Mouse (Mus musculus) G1E (cell line): Measurements from ENCODE around the gene Dkk3. TPM values are rescaled to one million over a fixed set of nuclear protein-coding genes. Genes with fewer than 3 reads are reported as not detected.

Experiments
- ATAC-seq: 2 replicates; pipeline ENCODE4 v1.8.0; 2016; ENCODE audit warnings: mild to moderate bottlenecking; ENCODE audit not compliant: insufficient number of reproducible peaks, poor library complexity, low FRiP score, severe bottlenecking; ENCODE audit errors: extremely low read depth
- DNase-seq: peaks from one replicate; pipeline ENCODE4 v3.0.0; 2012; ENCODE audit warnings: low spot score
- H3K27me3 ChIP-seq: 2 replicates; pipeline ENCODE4 v1.6.1; 2012; ENCODE audit warnings: mild to moderate bottlenecking, low read length, inconsistent platforms; ENCODE audit not compliant: insufficient read depth
- H3K36me3 ChIP-seq: replicated peaks from 2 replicates; pipeline ENCODE3; 2012; ENCODE audit warnings: mild to moderate bottlenecking, inconsistent platforms
- H3K4me1 ChIP-seq: 2 replicates; pipeline ENCODE4 v1.6.1; 2012; ENCODE audit warnings: low read depth, low read length, inconsistent platforms, mixed read lengths; ENCODE audit not compliant: insufficient read depth
- H3K4me3 ChIP-seq: 2 replicates; pipeline ENCODE4 v1.5.1; 2012; ENCODE audit warnings: low read depth, mild to moderate bottlenecking, inconsistent platforms, low read length, moderate library complexity, mixed read lengths
- H3K9me3 ChIP-seq: replicated peaks from 2 replicates; pipeline ENCODE4 v1.6.1; 2012; ENCODE audit warnings: inconsistent platforms
- CTCF ChIP-seq: IDR thresholded peaks from 2 replicates; pipeline ENCODE4 v1.5.1; 2012; ENCODE audit warnings: low read depth, low read length, inconsistent platforms, mixed read lengths
- GATA1 ChIP-seq: IDR thresholded peaks from 2 replicates; pipeline ENCODE4 v1.6.1; 2012; ENCODE audit warnings: borderline replicate concordance, low read length, inconsistent platforms, mixed read lengths
- GATA2 ChIP-seq: IDR thresholded peaks from 2 replicates; pipeline ENCODE4 v1.6.1; 2012; ENCODE audit warnings: low read depth, low read length, inconsistent platforms, borderline replicate concordance
- POLR2AphosphoS5 ChIP-seq: IDR thresholded peaks from 2 replicates; pipeline ENCODE4 v1.6.1; 2012; ENCODE audit warnings: low read depth, low read length, inconsistent platforms; ENCODE audit not compliant: insufficient replicate concordance
- TAL1 ChIP-seq: conservative IDR thresholded peaks from 2 replicates; pipeline ENCODE4 v1.6.1; 2012; ENCODE audit warnings: low read depth, low read length, inconsistent platforms, mixed read lengths
- polyA plus RNA-seq: library from polyadenylated mRNA; stranded (reverse); fragments of >175 nt; gene quantifications from 2 replicates; pipeline ENCODE4 v1.2.3, GENCODE M21; 2012
- total RNA-seq, 2 experiments: library from RNA; stranded (forward) in 1 of 2; stranded (reverse) in 1 of 2; fragments of 200-1000 nt in 1 of 2; fragments of >200 nt in 1 of 2; fragmentation: Nextera tagmentation in 1 of 2; gene quantifications; 2 replicates each; pipeline ENCODE4 v1.2.3; 2014 to 2017

The Dkk3 gene
- total and polyA plus RNA-seq, 3 experiments: 0.05 TPM; not detected in 2

- no peaks in the 10 kb centered on the region for H3K36me3 ChIP-seq
- no peak overlapping the region for H3K4me3 ChIP-seq
- no peaks in the 10 kb centered on the region for H3K4me1 ChIP-seq
- DNase-seq (no peak), ATAC-seq (no peak)
- TF ChIP-seq GATA2: no peak
- TF ChIP-seq TAL1: no peak
- TF ChIP-seq GATA1: no peak
- no peak for TF ChIP-seq POLR2AphosphoS5
- TF ChIP-seq CTCF: no peak
- H3K9me3 ChIP-seq: no peaks in the 10 kb centered on the region
- peaks cover 23% of the 10 kb centered on the region; the same call in 1 of the 2 replicates for H3K27me3 ChIP-seq
Observed at GRCm38 (mm10) chr7:112120861-112121810, 37.7 kb downstream of the Dkk3 start.

DNA sequence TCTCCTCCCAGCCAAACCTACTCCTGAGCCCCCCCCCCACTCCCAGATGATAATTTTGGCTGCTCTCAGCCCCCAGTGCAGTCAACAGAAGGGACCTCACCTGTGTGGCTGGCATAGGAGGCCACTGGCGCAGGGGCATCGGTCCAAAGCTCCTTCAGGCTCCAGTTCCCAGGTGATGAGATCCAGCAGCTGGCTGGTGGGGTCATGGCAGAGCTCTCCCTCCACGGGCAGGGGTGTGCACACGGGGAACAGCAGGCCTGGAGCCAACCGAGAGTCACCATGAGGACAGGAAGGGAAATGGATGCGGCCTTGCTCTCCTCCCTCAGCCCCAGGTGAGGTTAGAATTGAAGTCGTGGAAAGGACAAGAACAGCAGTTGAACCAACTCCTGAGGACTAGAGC is 39.6 kb downstream of the Dkk3 start:
- Histone ChIP-seq H3K4me1 (no peaks in the 10 kb centered on the region), H3K36me3 (no peaks in the 10 kb centered on the region), H3K27me3 (peaks cover 21% of the 10 kb centered on the region; the same call in 1 of the 2 replicates), H3K9me3 (no peaks in the 10 kb centered on the region), H3K4me3 (no peak overlapping the region)
- no peak for TF ChIP-seq TAL1
- TF ChIP-seq GATA2: no peak
- TF ChIP-seq CTCF: no peak
- TF ChIP-seq POLR2AphosphoS5: no peak
- TF ChIP-seq GATA1: no peak
- no peak for ATAC-seq
- no peak for DNase-seq

GRCm38 (mm10) chr7:112118086-112118485 is 40.8 kb downstream of the Dkk3 start:
- DNase-seq (no peak), ATAC-seq (no peak)
- TF ChIP-seq TAL1 (no peak), POLR2AphosphoS5 (no peak), GATA2 (no peak), GATA1 (no peak), CTCF (no peak)
- no peak overlapping the region for H3K4me3 ChIP-seq
- H3K27me3 ChIP-seq: peaks cover 12% of the 10 kb centered on the region; the same call in 1 of the 2 replicates
- no peaks in the 10 kb centered on the region for H3K4me1 ChIP-seq
- H3K36me3 ChIP-seq: no peaks in the 10 kb centered on the region
- no peaks in the 10 kb centered on the region for H3K9me3 ChIP-seq

DNA sequence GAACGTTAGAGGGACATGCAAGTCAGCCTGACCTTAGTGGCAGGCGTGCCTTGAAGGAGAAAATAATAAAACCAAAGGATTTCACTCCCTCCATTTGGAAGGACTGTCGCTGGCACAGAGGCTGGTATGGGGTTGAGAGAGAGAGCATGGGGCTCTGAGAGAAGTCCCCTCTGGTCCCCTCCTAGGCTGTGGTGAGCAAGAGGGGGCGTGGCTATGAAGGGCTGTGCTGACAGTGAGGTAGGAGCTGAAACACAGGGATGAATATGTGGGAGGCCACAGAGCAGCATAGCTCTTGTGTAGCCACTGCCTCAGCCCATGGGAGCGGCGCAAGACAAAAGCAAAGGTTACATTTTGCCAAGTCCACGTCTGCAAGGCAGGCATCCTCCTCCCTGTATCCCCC is 41.4 kb downstream of the Dkk3 start:
- TF ChIP-seq TAL1: no peak
- no peak for TF ChIP-seq GATA2
- H3K4me3 ChIP-seq: no peak overlapping the region
- ATAC-seq (no peak), DNase-seq (no peak)
- H3K36me3 ChIP-seq: peaks cover 4% of the 10 kb centered on the region
- H3K4me1 ChIP-seq: no peaks in the 10 kb centered on the region
- H3K27me3 ChIP-seq: peaks cover 11% of the 10 kb centered on the region; the same call in 1 of the 2 replicates
- H3K9me3 ChIP-seq: no peaks in the 10 kb centered on the region

GRCm38 (mm10) chr7:112110638-112111372 is 48.1 kb downstream of the Dkk3 start:
- Histone ChIP-seq H3K27me3 (no peaks in the 10 kb centered on the region), H3K9me3 (no peaks in the 10 kb centered on the region), H3K36me3 (peaks cover 63% of the 10 kb centered on the region), H3K4me3 (no peak overlapping the region), H3K4me1 (no peaks in the 10 kb centered on the region)
- TF ChIP-seq GATA1 (no peak), POLR2AphosphoS5 (no peak)
- no peak for DNase-seq
- no peak for ATAC-seq

DNA sequence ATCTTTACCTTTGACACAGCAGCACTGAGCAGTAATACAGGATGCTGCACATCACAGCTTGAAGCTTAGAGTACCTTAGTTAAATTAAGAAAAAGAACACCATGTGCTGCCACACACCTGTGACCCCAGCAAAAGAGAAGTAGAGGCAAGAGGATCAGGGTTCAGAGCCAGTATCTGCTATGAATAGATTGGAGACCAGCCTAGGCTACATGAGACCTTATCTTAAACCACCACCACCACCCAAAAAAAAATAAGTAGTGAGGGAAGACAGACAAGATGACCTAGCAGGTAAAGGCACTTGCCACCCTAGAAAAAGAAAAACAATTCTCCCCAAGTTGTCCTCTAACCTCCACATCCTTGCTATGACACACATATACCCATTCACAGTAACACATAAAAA is 50.1 kb downstream of the Dkk3 start:
- H3K27me3 ChIP-seq: no peaks in the 10 kb centered on the region
- no peak for TF ChIP-seq TAL1
- no peak for TF ChIP-seq POLR2AphosphoS5
- TF ChIP-seq GATA2: no peak
- no peak for TF ChIP-seq GATA1
- TF ChIP-seq CTCF: no peak
- ATAC-seq (no peak), DNase-seq (no peak)
- H3K4me3 ChIP-seq: no peak overlapping the region
- peaks cover 82% of the 10 kb centered on the region for H3K36me3 ChIP-seq
- H3K9me3 ChIP-seq: no peaks in the 10 kb centered on the region
- H3K4me1 ChIP-seq: no peaks in the 10 kb centered on the region
